In genomic region chr4:21986857-21987256, GRCm38 (mm10) we compare ENCODE assay signal across 29 mouse cellular contexts. TPM values are rescaled to one million over a fixed set of nuclear protein-coding genes. Genes with fewer than 3 reads are reported as not detected.
DNase-seq lines count a peak whose midpoint lies in the region; ATAC-seq lines count a peak whose summit lies in the region.
"Had no signal": no experiment of that assay in that cellular context is flagged by ENCODE, and none has a peak within 500 bp of the region (broad histone marks: within the 10 kb centered on the region; RNA-seq: fewer than 3 reads in every experiment).

No protein-coding gene starts in this region.

- H3K9ac ChIP-seq in embryonic facial prominence, embryonic 11.5 days (replicated peaks; ENCODE audit: low read length), result no peak overlapping the region
- no peak overlapping the region for H3K9ac ChIP-seq in embryonic facial prominence, embryonic 14.5 days (ENCODE audit: low read depth, low read length)
- no peak overlapping the region for H3K9ac ChIP-seq in hindbrain, embryonic 13.5 days
- H3K9ac ChIP-seq: forebrain, postnatal 0 days; hindbrain, embryonic 14.5 days had no signal

- H3K4me1 ChIP-seq in embryonic facial prominence, embryonic 11.5 days (ENCODE audit: control insufficient read depth, insufficient read depth, low read length), result no peaks in the 10 kb centered on the region; the same call in 1 of the 2 replicates
- H3K4me1 ChIP-seq in embryonic facial prominence, embryonic 14.5 days (ENCODE audit: control insufficient read depth, insufficient read depth, low read length), result no peaks in the 10 kb centered on the region
- no peaks in the 10 kb centered on the region for H3K4me1 ChIP-seq in hindbrain, embryonic 13.5 days (replicated peaks)
- H3K4me1 ChIP-seq: hindbrain, embryonic 10.5 days had no signal

- WGBS in embryonic facial prominence, embryonic 11.5 days, result 38% methylated on average over 8 of the region's 8 CpGs
- 40% methylated on average over 8 of the region's 8 CpGs for WGBS in embryonic facial prominence, embryonic 14.5 days
- WGBS in hindbrain, embryonic 13.5 days, result 86% methylated on average over 8 of the region's 8 CpGs

- no peaks in the 10 kb centered on the region for H3K27me3 ChIP-seq in embryonic facial prominence, embryonic 11.5 days (ENCODE audit: control insufficient read depth, insufficient read depth, low read length)
- H3K27me3 ChIP-seq in embryonic facial prominence, embryonic 14.5 days (replicated peaks; ENCODE audit: control insufficient read depth, insufficient read depth, low read length), result no peaks in the 10 kb centered on the region
- H3K27me3 ChIP-seq in hindbrain, embryonic 13.5 days, result no peaks in the 10 kb centered on the region
- H3K27me3 ChIP-seq: CH12.LX had no signal

- H3K36me3 ChIP-seq in embryonic facial prominence, embryonic 11.5 days (replicated peaks; ENCODE audit: control insufficient read depth, insufficient read depth, low read depth, low read length), result no peaks in the 10 kb centered on the region
- 0 out of 2 replicates have a peak, but pooled peaks cover 4% of the 10 kb centered on the region for H3K36me3 ChIP-seq in embryonic facial prominence, embryonic 14.5 days (ENCODE audit: control insufficient read depth, insufficient read depth, low read length)
- H3K36me3 ChIP-seq in hindbrain, embryonic 13.5 days, result peaks cover 30% of the 10 kb centered on the region
- H3K36me3 ChIP-seq: G1E had no signal

- H3K27ac ChIP-seq in embryonic facial prominence, embryonic 11.5 days (replicated peaks; ENCODE audit: low read depth, low read length), result peak overlapping the region; percentile 70
- peak overlapping the region; percentile 69 for H3K27ac ChIP-seq in embryonic facial prominence, embryonic 14.5 days (replicated peaks; ENCODE audit: low read depth, low read length)
- H3K27ac ChIP-seq in hindbrain, embryonic 13.5 days, result no peak overlapping the region
- H3K27ac ChIP-seq: hindbrain, embryonic 10.5 days; hindbrain, embryonic 14.5 days; hindbrain, postnatal 0 days had no signal

- no peaks in the 10 kb centered on the region for H3K9me3 ChIP-seq in embryonic facial prominence, embryonic 11.5 days (replicated peaks; ENCODE audit: control insufficient read depth, low read length)
- no peaks in the 10 kb centered on the region for H3K9me3 ChIP-seq in embryonic facial prominence, embryonic 14.5 days (ENCODE audit: control insufficient read depth, low read length)
- H3K9me3 ChIP-seq in hindbrain, embryonic 13.5 days, result no peaks in the 10 kb centered on the region
- H3K9me3 ChIP-seq: G1E; hindbrain, embryonic 10.5 days had no signal

- ATAC-seq in embryonic facial prominence, embryonic 11.5 days (replicated peaks; ENCODE audit: insufficient number of reproducible peaks, low FRiP score, low TSS enrichment, low read depth), result no peak
- ATAC-seq in embryonic facial prominence, embryonic 14.5 days (ENCODE audit: low read depth), result peak; percentile 60; the same call in 1 of the 2 replicates
- no peak for ATAC-seq in hindbrain, embryonic 13.5 days (ENCODE audit: low FRiP score)
- ATAC-seq: forebrain, embryonic 14.5 days; forebrain, postnatal 0 days; hindbrain, postnatal 0 days; inflammation-experienced regulatory T-cells, adult 6 months; intestine, postnatal 0 days had no signal

- intact Hi-C loops in heart, postnatal 10 days (cut with DNase I), result no loop called here

- no peak overlapping the region for H3K4me2 ChIP-seq in embryonic facial prominence, embryonic 11.5 days (ENCODE audit: low read depth, low read length)
- no peak overlapping the region for H3K4me2 ChIP-seq in embryonic facial prominence, embryonic 14.5 days (ENCODE audit: low read depth, low read length)
- no peak overlapping the region for H3K4me2 ChIP-seq in hindbrain, embryonic 13.5 days
- H3K4me2 ChIP-seq: heart, embryonic 11.5 days; hindbrain, embryonic 14.5 days had no signal

- peak; percentile 37 for DNase-seq in heart, adult 11 months
- no peak for DNase-seq in heart, postnatal 10 days
- peak; percentile 53 for DNase-seq in embryonic facial prominence, embryonic 11.5 days (ENCODE audit: low spot score)
- DNase-seq in embryonic facial prominence, embryonic 14.5 days (ENCODE audit: low spot score), result peak; percentile 49
- no peak for DNase-seq in ovary, postnatal 36 days (ENCODE audit: low spot score)
- DNase-seq: adrenal gland, adult 2 months; adrenal gland, postnatal 14 days; B cell, adult 2 months; cerebellum, adult 11 months; cerebellum, adult 2 months; cerebellum, adult 9-11 months; cerebellum, postnatal 25 days; forebrain, postnatal 0 days; gastrocnemius, postnatal 10 days; gastrocnemius, postnatal 36 days; heart, postnatal 36 days; kidney, adult 2 months had no signal

- H3K4me3 ChIP-seq in embryonic facial prominence, embryonic 11.5 days (ENCODE audit: low read depth, low read length), result no peak overlapping the region
- H3K4me3 ChIP-seq in embryonic facial prominence, embryonic 14.5 days (ENCODE audit: low read depth, low read length), result no peak overlapping the region
- H3K4me3 ChIP-seq in hindbrain, embryonic 13.5 days, result no peak overlapping the region
- H3K4me3 ChIP-seq: hindbrain, embryonic 10.5 days had no signal

RNA-seq across cellular contexts. Expression of gene Faxc, which starts 55.7 kb away (rescaled TPM):
- total RNA-seq in heart, postnatal 10 days (2021), result 1 to 10 TPM; 2.3 to 2.5 TPM
- polyA plus RNA-seq in embryonic facial prominence, embryonic 11.5 days (2014; fragmentation: Nextera tagmentation; extraction: Ambion mirVana), result 15.3 and 15.7 TPM in 2 replicates
- 8.1 and 8.7 TPM in 2 replicates for polyA plus RNA-seq in embryonic facial prominence, embryonic 14.5 days (2014; fragmentation: Nextera tagmentation; extraction: Ambion mirVana)
- 19.4 and 20.0 TPM in 2 replicates for polyA plus RNA-seq in hindbrain, embryonic 13.5 days (2015; fragmentation: Nextera tagmentation; extraction: Ambion mirVana)
- total RNA-seq: common myeloid progenitor, adult 5-6 weeks; granulocyte monocyte progenitor cell, adult 5-6 weeks had no signal
- polyA plus RNA-seq: G1E had no signal

Comparison
In these comparisons a context has a peak if more than half of its experiments do, and no peak if none do; other contexts are left out.
1. DNase-seq: peak in heart, adult 11 months (single experiment), embryonic facial prominence, embryonic 11.5 days (single experiment) and embryonic facial prominence, embryonic 14.5 days (single experiment); none in heart, postnatal 10 days (0 of 2) and ovary, postnatal 36 days (single experiment).